Mouse (Mus musculus) heart, embryonic 13.5 days (tissue): ENCODE data around the gene Timmdc1. TPM values are rescaled to one million over a fixed set of nuclear protein-coding genes. Genes with fewer than 3 reads are reported as not detected.
A peak's percentile ranks its signal among the peaks of the same experiment; 100 is the strongest.

Experiments used
- ATAC-seq: fragments of 200-750 bp; cut with Nextera tagmentation; 2 replicates; pipeline ENCODE4 v1.8.0; 2017; ENCODE audit warnings: moderate TSS enrichment; ENCODE audit not compliant: insufficient number of reproducible peaks, low FRiP score, low TSS enrichment; ENCODE audit errors: extremely low read depth
- H3K27ac ChIP-seq: fragments of 300-500 bp; sonication (generic); replicated peaks from 2 replicates; pipeline ENCODE4 v1.5.1; 2015; ENCODE audit warnings: moderate library complexity, mild to moderate bottlenecking, inconsistent platforms
- H3K27me3 ChIP-seq: fragments of 300-500 bp; sonication (generic); replicated peaks from 2 replicates; pipeline ENCODE4 v1.6.1; 2015; ENCODE audit warnings: mild to moderate bottlenecking, inconsistent platforms
- H3K36me3 ChIP-seq: fragments of 300-500 bp; sonication (generic); 2 replicates; pipeline ENCODE4 v1.6.1; 2015; ENCODE audit warnings: mild to moderate bottlenecking, inconsistent platforms
- H3K4me1 ChIP-seq: fragments of 300-500 bp; sonication (generic); 2 replicates; pipeline ENCODE4 v1.6.1; 2015; ENCODE audit warnings: inconsistent platforms
- H3K4me2 ChIP-seq: fragments of 300-500 bp; sonication (generic); 2 replicates; pipeline ENCODE4 v1.6.1; 2015; ENCODE audit warnings: inconsistent platforms, mild to moderate bottlenecking, moderate library complexity
- H3K4me3 ChIP-seq: fragments of 300-500 bp; sonication (generic); 2 replicates; pipeline ENCODE4 v1.5.1; 2015; ENCODE audit warnings: moderate library complexity, mild to moderate bottlenecking, inconsistent platforms
- H3K9ac ChIP-seq: fragments of 300-500 bp; sonication (generic); 2 replicates; pipeline ENCODE4 v1.6.1; 2015; ENCODE audit warnings: inconsistent platforms, mild to moderate bottlenecking, moderate library complexity
- H3K9me3 ChIP-seq: fragments of 300-500 bp; sonication (generic); 2 replicates; pipeline ENCODE4 v1.6.1; 2016; ENCODE audit warnings: inconsistent platforms
- WGBS: fragments of 180-500 bp; shearing (Covaris S2); methylation state at CpG from one replicate; pipeline ENCODE4 v1.1.7; 2015; ENCODE audit warnings: mixed read lengths; 5-methylcytosine and 5-hydroxymethylcytosine counted together
- polyA plus RNA-seq: library from polyadenylated mRNA; unstranded; fragments of >200 nt; fragmentation: Nextera tagmentation; extraction: Ambion mirVana; gene quantifications from 2 replicates; pipeline ENCODE4 v1.2.1, GENCODE M21; 2015

The Timmdc1 gene
- polyA plus RNA-seq, 1 experiment from 2014 or later, result 29.7 TPM

- H3K4me1 ChIP-seq, result peaks cover 28% of the 10 kb centered on the region
- H3K9me3 ChIP-seq, result no peaks in the 10 kb centered on the region
- no peak overlapping the region for H3K9ac ChIP-seq
- 73% methylated on average over 5 of the region's 5 CpGs for WGBS
- ATAC-seq, result no peak
- no peaks in the 10 kb centered on the region for H3K27me3 ChIP-seq
- no peak overlapping the region for H3K4me2 ChIP-seq
- H3K4me3 ChIP-seq, result no peak overlapping the region
- H3K27ac ChIP-seq, result no peak overlapping the region
- H3K36me3 ChIP-seq, result no peaks in the 10 kb centered on the region
Observed at GRCm38 (mm10) chr16:38472507-38472873, 50.0 kb downstream of the Timmdc1 start.

GRCm38 (mm10) chr16:38471697-38472506 lies 50.6 kb downstream of the Timmdc1 start:
- H3K4me1 ChIP-seq, result peaks cover 28% of the 10 kb centered on the region
- H3K9me3 ChIP-seq, result no peaks in the 10 kb centered on the region
- no peaks in the 10 kb centered on the region for H3K27me3 ChIP-seq
- no peak overlapping the region for H3K4me3 ChIP-seq
- 64% methylated on average over 11 of the region's 11 CpGs for WGBS
- no peak overlapping the region for H3K27ac ChIP-seq
- H3K9ac ChIP-seq, result no peak overlapping the region
- no peak overlapping the region for H3K4me2 ChIP-seq
- no peak for ATAC-seq
- H3K36me3 ChIP-seq, result no peaks in the 10 kb centered on the region

- no peaks in the 10 kb centered on the region for H3K9me3 ChIP-seq
- H3K27ac ChIP-seq, result no peak overlapping the region
- ATAC-seq, result no peak
- no peak overlapping the region for H3K4me2 ChIP-seq
- no peaks in the 10 kb centered on the region for H3K36me3 ChIP-seq
- peaks cover 14% of the 10 kb centered on the region for H3K4me1 ChIP-seq
- no peak overlapping the region for H3K9ac ChIP-seq
- H3K4me3 ChIP-seq, result no peak overlapping the region
- WGBS, result 81% methylated on average over 8 of the region's 8 CpGs
- H3K27me3 ChIP-seq, result no peaks in the 10 kb centered on the region
Observed at GRCm38 (mm10) chr16:38469437-38469836, 53.0 kb downstream of the Timmdc1 start.

- H3K27me3 ChIP-seq, result no peaks in the 10 kb centered on the region
- no peak for ATAC-seq
- no peak overlapping the region for H3K4me2 ChIP-seq
- no peak overlapping the region for H3K9ac ChIP-seq
- 29% methylated on average over 3 of the region's 3 CpGs for WGBS
- no peak overlapping the region for H3K27ac ChIP-seq
- H3K36me3 ChIP-seq, result no peaks in the 10 kb centered on the region
- peaks cover 14% of the 10 kb centered on the region for H3K4me1 ChIP-seq
- no peak overlapping the region for H3K4me3 ChIP-seq
- H3K9me3 ChIP-seq, result no peaks in the 10 kb centered on the region
Observed at GRCm38 (mm10) chr16:38468706-38469018, 53.8 kb downstream of the Timmdc1 start.

- H3K9me3 ChIP-seq, result no peaks in the 10 kb centered on the region
- H3K9ac ChIP-seq, result 0 out of 2 replicates have a peak overlapping the region, but pooled peaks have one; percentile 0
- WGBS, result 57% methylated on average over 8 of the region's 8 CpGs
- H3K36me3 ChIP-seq, result no peaks in the 10 kb centered on the region
- no peak overlapping the region for H3K27ac ChIP-seq
- ATAC-seq, result no peak
- H3K4me1 ChIP-seq, result peaks cover 14% of the 10 kb centered on the region
- no peak overlapping the region for H3K4me2 ChIP-seq
- no peaks in the 10 kb centered on the region for H3K27me3 ChIP-seq
- H3K4me3 ChIP-seq, result no peak overlapping the region
Observed at GRCm38 (mm10) chr16:38467917-38468705, 54.4 kb downstream of the Timmdc1 start.

- Histone ChIP-seq H3K4me3 (no peak overlapping the region), H3K9ac (no peak overlapping the region), H3K36me3 (no peaks in the 10 kb centered on the region), H3K27ac (no peak overlapping the region), H3K9me3 (no peaks in the 10 kb centered on the region), H3K4me2 (no peak overlapping the region), H3K27me3 (no peaks in the 10 kb centered on the region), H3K4me1 (peaks cover 14% of the 10 kb centered on the region)
- 71% methylated on average over 13 of the region's 13 CpGs for WGBS
- no peak for ATAC-seq
Observed at GRCm38 (mm10) chr16:38467091-38467916, 55.2 kb downstream of the Timmdc1 start.

GRCm38 (mm10) chr16:38466089-38466488 lies 56.4 kb downstream of the Timmdc1 start:
- no peaks in the 10 kb centered on the region for H3K27me3 ChIP-seq
- H3K27ac ChIP-seq, result no peak overlapping the region
- peaks cover 14% of the 10 kb centered on the region for H3K4me1 ChIP-seq
- H3K4me3 ChIP-seq, result no peak overlapping the region
- no peak overlapping the region for H3K9ac ChIP-seq
- ATAC-seq, result no peak
- no peaks in the 10 kb centered on the region for H3K36me3 ChIP-seq
- 72% methylated on average over 4 of the region's 4 CpGs for WGBS
- H3K9me3 ChIP-seq, result no peaks in the 10 kb centered on the region
- H3K4me2 ChIP-seq, result no peak overlapping the region

GRCm38 (mm10) chr16:38463305-38463704 lies 59.2 kb downstream of the Timmdc1 start:
- Histone ChIP-seq H3K9ac (no peak overlapping the region), H3K4me3 (no peak overlapping the region), H3K27ac (no peak overlapping the region), H3K4me1 (peaks cover 13% of the 10 kb centered on the region), H3K9me3 (no peaks in the 10 kb centered on the region), H3K27me3 (no peaks in the 10 kb centered on the region), H3K36me3 (no peaks in the 10 kb centered on the region), H3K4me2 (no peak overlapping the region)
- 80% methylated on average over 5 of the region's 5 CpGs for WGBS
- ATAC-seq, result no peak

- no peak for ATAC-seq
- no peak overlapping the region for H3K4me2 ChIP-seq
- 61% methylated on average over 7 of the region's 7 CpGs for WGBS
Observed at GRCm38 (mm10) chr16:38462161-38462560, 60.3 kb downstream of the Timmdc1 start.

GRCm38 (mm10) chr16:38461749-38462148 lies 60.7 kb downstream of the Timmdc1 start:
- WGBS, result 59% methylated on average over 8 of the region's 8 CpGs
- Histone ChIP-seq H3K9me3 (no peaks in the 10 kb centered on the region), H3K27ac (no peak overlapping the region), H3K4me2 (no peak overlapping the region), H3K9ac (no peak overlapping the region; the same call in 1 of the 2 replicates), H3K4me1 (no peaks in the 10 kb centered on the region; the same call in 1 of the 2 replicates), H3K27me3 (no peaks in the 10 kb centered on the region), H3K4me3 (no peak overlapping the region), H3K36me3 (no peaks in the 10 kb centered on the region)
- ATAC-seq, result no peak

More at GRCm38 (mm10) chr16:38462161-38462560, 60.3 kb downstream of the Timmdc1 start:
- H3K4me1 ChIP-seq, result peaks cover 2% of the 10 kb centered on the region
- no peaks in the 10 kb centered on the region for H3K9me3 ChIP-seq
- H3K27me3 ChIP-seq, result no peaks in the 10 kb centered on the region
- H3K9ac ChIP-seq, result no peak overlapping the region; the same call in 1 of the 2 replicates
- H3K27ac ChIP-seq, result no peak overlapping the region
- H3K4me3 ChIP-seq, result no peak overlapping the region
- no peaks in the 10 kb centered on the region for H3K36me3 ChIP-seq

- H3K36me3 ChIP-seq, result no peaks in the 10 kb centered on the region
- H3K27ac ChIP-seq, result no peak overlapping the region
- no peaks in the 10 kb centered on the region for H3K9me3 ChIP-seq
- H3K4me2 ChIP-seq, result no peak overlapping the region
- 77% methylated on average over 4 of the region's 4 CpGs for WGBS
- H3K27me3 ChIP-seq, result 0 out of 2 replicates have a peak, but pooled peaks cover 3% of the 10 kb centered on the region
- H3K4me3 ChIP-seq, result no peak overlapping the region
- no peak overlapping the region for H3K9ac ChIP-seq
- H3K4me1 ChIP-seq, result no peaks in the 10 kb centered on the region
- ATAC-seq, result no peak
Observed at GRCm38 (mm10) chr16:38459990-38460389, 62.5 kb downstream of the Timmdc1 start.
